In the genomic region with DNA sequence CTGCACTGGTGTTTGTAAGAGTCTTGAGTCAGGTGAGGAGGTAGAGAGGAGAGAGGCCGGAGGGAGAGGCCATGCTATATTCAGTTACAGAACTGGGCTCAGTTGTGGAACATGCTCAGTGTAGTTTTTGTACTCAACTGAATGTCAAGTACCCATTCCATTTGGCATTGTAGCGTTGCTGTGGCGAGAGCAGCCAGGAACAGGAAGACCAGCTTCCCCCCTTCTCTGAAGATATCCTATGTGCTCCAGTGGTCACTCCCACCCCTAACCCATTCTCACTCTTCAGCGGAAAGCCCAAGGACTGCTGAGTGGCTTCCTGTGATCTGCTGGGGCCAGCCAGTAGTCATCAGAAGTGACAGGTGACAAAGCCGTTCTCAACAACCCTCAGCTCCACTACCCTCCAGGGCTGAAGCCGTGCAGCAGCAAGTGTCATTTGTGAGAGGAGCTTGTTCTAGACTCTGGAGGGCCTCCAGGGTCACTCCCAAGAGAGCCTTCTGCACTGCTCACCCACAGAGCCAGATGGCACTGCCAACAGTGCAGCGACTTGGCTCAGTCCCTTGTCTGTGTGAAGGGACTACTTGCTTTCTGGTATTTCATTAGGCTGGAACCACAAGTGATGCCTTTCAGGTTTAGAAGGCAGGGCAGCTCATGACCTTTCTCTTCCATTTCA, we compare ENCODE assay signal across 9 mouse cellular contexts.
DNase-seq lines count a peak whose midpoint lies in the region; ATAC-seq lines count a peak whose summit lies in the region.
"Had no signal": no experiment of that assay in that cellular context is flagged by ENCODE, and none has a peak within 500 bp of the region (broad histone marks: within the 10 kb centered on the region; RNA-seq: fewer than 3 reads in every experiment).

No protein-coding gene starts in this region.

- H3K27me3 ChIP-seq in heart, embryonic 12.5 days (replicated peaks) = no peaks in the 10 kb centered on the region
- H3K27me3 ChIP-seq in embryonic facial prominence, embryonic 14.5 days (replicated peaks; ENCODE audit: control insufficient read depth, insufficient read depth, low read length) = no peaks in the 10 kb centered on the region
- H3K27me3 ChIP-seq in midbrain, embryonic 15.5 days (replicated peaks) = no peaks in the 10 kb centered on the region
- no peaks in the 10 kb centered on the region for H3K27me3 ChIP-seq in hindbrain, embryonic 12.5 days
- H3K27me3 ChIP-seq: liver, embryonic 15.5 days had no signal

- peaks cover 10% of the 10 kb centered on the region for H3K4me1 ChIP-seq in heart, embryonic 12.5 days (replicated peaks)
- H3K4me1 ChIP-seq in embryonic facial prominence, embryonic 14.5 days (ENCODE audit: control insufficient read depth, insufficient read depth, low read length) = peaks cover 8% of the 10 kb centered on the region
- no peaks in the 10 kb centered on the region for H3K4me1 ChIP-seq in midbrain, embryonic 15.5 days
- peaks cover 5% of the 10 kb centered on the region; the same call in 1 of the 2 replicates for H3K4me1 ChIP-seq in hindbrain, embryonic 12.5 days
- H3K4me1 ChIP-seq: liver, embryonic 15.5 days had no signal

- no peak overlapping the region for H3K4me3 ChIP-seq in heart, embryonic 12.5 days
- H3K4me3 ChIP-seq in embryonic facial prominence, embryonic 14.5 days (ENCODE audit: low read depth, low read length) = no peak overlapping the region
- H3K4me3 ChIP-seq in midbrain, embryonic 15.5 days = no peak overlapping the region
- no peak overlapping the region for H3K4me3 ChIP-seq in hindbrain, embryonic 12.5 days
- H3K4me3 ChIP-seq: liver, embryonic 15.5 days had no signal

- no peak overlapping the region for H3K27ac ChIP-seq in heart, embryonic 12.5 days (ENCODE audit: poor library complexity, severe bottlenecking)
- H3K27ac ChIP-seq in embryonic facial prominence, embryonic 14.5 days (replicated peaks; ENCODE audit: low read depth, low read length) = 0 out of 2 replicates have a peak overlapping the region, but pooled peaks have one; percentile 21
- no peak overlapping the region for H3K27ac ChIP-seq in midbrain, embryonic 15.5 days
- H3K27ac ChIP-seq in hindbrain, embryonic 12.5 days = no peak overlapping the region
- H3K27ac ChIP-seq: liver, embryonic 15.5 days had no signal

- H3K9ac ChIP-seq in heart, embryonic 12.5 days = no peak overlapping the region
- H3K9ac ChIP-seq in embryonic facial prominence, embryonic 14.5 days (ENCODE audit: low read depth, low read length) = no peak overlapping the region
- no peak overlapping the region for H3K9ac ChIP-seq in midbrain, embryonic 15.5 days
- no peak overlapping the region for H3K9ac ChIP-seq in hindbrain, embryonic 12.5 days
- H3K9ac ChIP-seq: liver, embryonic 15.5 days had no signal

- WGBS in heart, embryonic 12.5 days = 31% methylated on average over 7 of the region's 7 CpGs
- WGBS in embryonic facial prominence, embryonic 14.5 days = 57% methylated on average over 7 of the region's 7 CpGs
- 75% methylated on average over 7 of the region's 7 CpGs for WGBS in midbrain, embryonic 15.5 days
- 75% methylated on average over 7 of the region's 7 CpGs for WGBS in hindbrain, embryonic 12.5 days

- ATAC-seq in heart, embryonic 12.5 days (ENCODE audit: insufficient number of reproducible peaks, low FRiP score) = no peak; the same call in 1 of the 2 replicates
- no peak for ATAC-seq in embryonic facial prominence, embryonic 14.5 days (ENCODE audit: low read depth)
- no peak for ATAC-seq in midbrain, embryonic 15.5 days (replicated peaks)
- ATAC-seq in hindbrain, embryonic 12.5 days (ENCODE audit: low FRiP score) = no peak

- H3K9me3 ChIP-seq in heart, embryonic 12.5 days (replicated peaks) = no peaks in the 10 kb centered on the region
- H3K9me3 ChIP-seq in embryonic facial prominence, embryonic 14.5 days (ENCODE audit: control insufficient read depth, low read length) = no peaks in the 10 kb centered on the region
- H3K9me3 ChIP-seq in midbrain, embryonic 15.5 days = no peaks in the 10 kb centered on the region
- no peaks in the 10 kb centered on the region for H3K9me3 ChIP-seq in hindbrain, embryonic 12.5 days (replicated peaks)
- H3K9me3 ChIP-seq: liver, embryonic 15.5 days had no signal

- H3K4me2 ChIP-seq in heart, embryonic 12.5 days = no peak overlapping the region
- H3K4me2 ChIP-seq in embryonic facial prominence, embryonic 14.5 days (ENCODE audit: low read depth, low read length) = no peak overlapping the region
- no peak overlapping the region for H3K4me2 ChIP-seq in midbrain, embryonic 15.5 days
- no peak overlapping the region for H3K4me2 ChIP-seq in hindbrain, embryonic 12.5 days (replicated peaks)
- H3K4me2 ChIP-seq: liver, embryonic 15.5 days had no signal

- H3K36me3 ChIP-seq in heart, embryonic 12.5 days = no peaks in the 10 kb centered on the region
- H3K36me3 ChIP-seq in embryonic facial prominence, embryonic 14.5 days (ENCODE audit: control insufficient read depth, insufficient read depth, low read length) = no peaks in the 10 kb centered on the region
- H3K36me3 ChIP-seq in midbrain, embryonic 15.5 days (replicated peaks) = no peaks in the 10 kb centered on the region
- H3K36me3 ChIP-seq in hindbrain, embryonic 12.5 days = no peaks in the 10 kb centered on the region
- H3K36me3 ChIP-seq: liver, embryonic 15.5 days had no signal

- peak; percentile 96 for DNase-seq in heart, adult 11 months
- DNase-seq in Muller cell, postnatal 12 days (ENCODE audit: inconsistent ontology term) = peak; percentile 29
- DNase-seq in embryonic facial prominence, embryonic 14.5 days (ENCODE audit: low spot score) = no peak
- peak; percentile 46 to 54 for DNase-seq in layer of hippocampus, adult 8-10 months (ENCODE audit: low spot score in 2 of 2)
- no peak for DNase-seq in spleen, postnatal 36 days (ENCODE audit: low spot score in 2 of 2)

Comparison
In these comparisons a context has a peak if more than half of its experiments do, and no peak if none do; other contexts are left out.
1. DNase-seq: peak in heart, adult 11 months (single experiment), Muller cell, postnatal 12 days (single experiment) and layer of hippocampus, adult 8-10 months (2 of 2); none in embryonic facial prominence, embryonic 14.5 days (single experiment) and spleen, postnatal 36 days (0 of 2).